Mouse (Mus musculus) heart, postnatal 0 days (tissue): ENCODE data around the gene Uroc1. TPM values are rescaled to one million over a fixed set of nuclear protein-coding genes. Genes with fewer than 3 reads are reported as not detected.

Experiments used
- ATAC-seq: fragments of 200-750 bp; cut with Nextera tagmentation; 2 replicates; pipeline ENCODE4 v1.8.0; 2017; ENCODE audit warnings: low read depth, moderate number of reproducible peaks, moderate library complexity; ENCODE audit not compliant: insufficient read depth
- DNase-seq: peaks from one replicate; pipeline ENCODE4 v3.0.0-alpha.2; 2016; ENCODE audit warnings: low spot score
- H3K27ac ChIP-seq: fragments of 300-500 bp; sonication (generic); 2 replicates; pipeline ENCODE4 v1.5.1; 2014; ENCODE audit warnings: low read depth, mild to moderate bottlenecking
- H3K27me3 ChIP-seq: fragments of 300-500 bp; sonication (generic); 2 replicates; pipeline ENCODE4 v1.6.1; 2014; ENCODE audit warnings: low read length, mixed read lengths; ENCODE audit not compliant: control insufficient read depth, insufficient read depth
- H3K36me3 ChIP-seq: fragments of 300-500 bp; sonication (generic); replicated peaks from 2 replicates; pipeline ENCODE4 v1.6.1; 2014; ENCODE audit warnings: low read length, mixed read lengths; ENCODE audit not compliant: control insufficient read depth, insufficient read depth
- H3K4me1 ChIP-seq: fragments of 300-500 bp; sonication (generic); 2 replicates; pipeline ENCODE4 v1.6.1; 2014; ENCODE audit warnings: antibody characterized with exemption; ENCODE audit not compliant: control insufficient read depth, insufficient read depth
- H3K4me2 ChIP-seq: fragments of 300-500 bp; sonication (generic); 2 replicates; pipeline ENCODE4 v1.6.1; 2014; ENCODE audit warnings: low read depth, mild to moderate bottlenecking, low read length, moderate library complexity
- H3K4me3 ChIP-seq: fragments of 300-500 bp; sonication (generic); 2 replicates; pipeline ENCODE4 v1.5.1; 2014; ENCODE audit warnings: low read depth, low read length
- H3K9ac ChIP-seq: fragments of 300-500 bp; sonication (generic); replicated peaks from 2 replicates; pipeline ENCODE4 v1.6.1; 2014; ENCODE audit warnings: low read depth, low read length, mixed read lengths
- H3K9me3 ChIP-seq: fragments of 300-500 bp; sonication (generic); replicated peaks from 2 replicates; pipeline ENCODE4 v1.6.1; 2016; ENCODE audit warnings: low read length; ENCODE audit not compliant: control insufficient read depth
- CTCF ChIP-seq: IDR thresholded peaks from 2 replicates; pipeline ENCODE4 v1.5.1; 2016; ENCODE audit warnings: antibody characterized with exemption, control low read depth, low read depth
- EP300 ChIP-seq: IDR thresholded peaks from 2 replicates; pipeline ENCODE4 v1.6.1; 2016; ENCODE audit warnings: antibody characterized with exemption, low read depth
- WGBS: fragments of 180-500 bp; shearing (Covaris S2); extraction: QIAGEN DNeasy Blood & Tissue Kit; methylation state at CpG from one replicate; pipeline ENCODE4 v1.1.7; 2014; 5-methylcytosine and 5-hydroxymethylcytosine counted together
- polyA plus RNA-seq: library from polyadenylated mRNA; unstranded; fragments of >200 nt; fragmentation: Nextera tagmentation; extraction: Ambion mirVana; gene quantifications from 2 replicates; pipeline ENCODE4 v1.2.1, GENCODE M21; 2015
- total RNA-seq: library from RNA; depleted of rRNA; stranded (reverse); fragments of >200 nt; gene quantifications from 2 replicates; pipeline ENCODE4 v1.2.3, GENCODE M21; 2014; ENCODE audit warnings: low replicate concordance

The Uroc1 gene
- total and polyA plus RNA-seq, 2 experiments from 2014 or later, result not detected

DNA sequence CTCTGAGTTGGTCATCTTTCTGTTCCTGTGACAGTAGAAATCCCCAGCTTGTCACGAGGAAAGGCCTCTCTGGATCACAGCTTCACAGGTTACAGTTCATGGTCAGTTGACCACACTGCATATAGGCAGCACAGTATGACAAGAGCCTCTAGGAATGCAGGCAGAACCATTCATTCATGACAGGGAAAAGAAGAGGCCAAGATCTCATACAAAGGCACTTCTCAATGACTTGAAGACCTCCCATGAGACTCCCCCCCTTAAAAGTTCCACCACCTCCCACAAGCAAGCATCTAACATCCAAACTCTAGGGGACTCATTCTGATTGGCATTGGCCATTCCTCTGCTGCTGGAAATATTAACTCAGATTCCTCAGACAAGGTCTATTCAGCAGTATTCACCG, 26.4 kb downstream of the Uroc1 start:
- no peaks in the 10 kb centered on the region for H3K27me3 ChIP-seq
- DNase-seq, result no peak
- ATAC-seq, result 0 out of 2 replicates have a peak, but pooled peaks have one; percentile 16
- H3K36me3 ChIP-seq, result no peaks in the 10 kb centered on the region
- no peak for TF ChIP-seq CTCF
- no peak for TF ChIP-seq EP300
- H3K4me2 ChIP-seq, result no peak overlapping the region
- 52% methylated on average over 2 of the region's 2 CpGs for WGBS
- no peak overlapping the region for H3K9ac ChIP-seq
- no peaks in the 10 kb centered on the region for H3K9me3 ChIP-seq
- peaks cover 10% of the 10 kb centered on the region for H3K4me1 ChIP-seq
- no peak overlapping the region for H3K4me3 ChIP-seq
- H3K27ac ChIP-seq, result peak overlapping the region; percentile 60; the same call in 1 of the 2 replicates

DNA sequence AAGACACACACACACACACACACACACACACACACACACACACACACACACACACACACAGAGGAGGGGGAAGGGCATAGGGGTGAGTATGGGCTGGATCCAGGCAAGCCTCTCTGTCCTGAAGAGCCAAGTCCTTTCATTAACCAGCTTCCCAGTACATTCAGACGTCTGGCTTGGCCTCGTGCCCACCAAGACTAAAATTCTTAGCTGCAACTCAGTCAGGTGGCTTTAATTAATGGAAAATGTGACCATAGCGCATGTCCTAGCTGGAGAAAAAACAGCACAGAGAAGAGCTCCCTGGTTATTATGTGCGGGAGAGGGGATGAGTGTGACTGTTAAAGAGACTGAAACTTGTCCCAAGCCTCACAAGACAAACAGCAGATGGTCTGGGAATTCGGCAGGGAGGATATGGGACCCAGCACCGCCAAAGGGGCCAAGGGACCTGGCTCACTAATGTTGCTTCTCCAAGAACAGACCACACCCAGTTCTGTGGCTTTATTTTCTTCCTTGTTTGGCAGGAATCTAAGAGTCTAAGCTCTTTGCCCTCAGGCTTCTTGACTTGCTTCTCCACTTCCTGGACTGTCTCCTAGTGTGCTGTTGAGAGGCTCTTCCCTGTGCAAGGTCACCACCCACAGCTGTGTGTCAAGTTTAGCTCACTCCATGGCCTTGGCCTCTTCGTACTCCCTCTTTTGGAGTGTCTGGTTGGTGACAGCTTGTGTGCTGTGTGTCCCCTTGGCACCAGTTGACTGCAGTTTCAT, 27.1 kb downstream of the Uroc1 start:
- peak; percentile 75 for ATAC-seq
- H3K36me3 ChIP-seq, result no peaks in the 10 kb centered on the region
- peak overlapping the region; percentile 60 for H3K27ac ChIP-seq
- no peak overlapping the region for H3K9ac ChIP-seq
- no peaks in the 10 kb centered on the region for H3K27me3 ChIP-seq
- no peaks in the 10 kb centered on the region for H3K9me3 ChIP-seq
- DNase-seq, result peak; percentile 70
- no peak for TF ChIP-seq CTCF
- no peak for TF ChIP-seq EP300
- peaks cover 10% of the 10 kb centered on the region for H3K4me1 ChIP-seq
- H3K4me2 ChIP-seq, result no peak overlapping the region
- no peak overlapping the region for H3K4me3 ChIP-seq
- WGBS, result 30% methylated on average over 7 of the region's 7 CpGs

DNA sequence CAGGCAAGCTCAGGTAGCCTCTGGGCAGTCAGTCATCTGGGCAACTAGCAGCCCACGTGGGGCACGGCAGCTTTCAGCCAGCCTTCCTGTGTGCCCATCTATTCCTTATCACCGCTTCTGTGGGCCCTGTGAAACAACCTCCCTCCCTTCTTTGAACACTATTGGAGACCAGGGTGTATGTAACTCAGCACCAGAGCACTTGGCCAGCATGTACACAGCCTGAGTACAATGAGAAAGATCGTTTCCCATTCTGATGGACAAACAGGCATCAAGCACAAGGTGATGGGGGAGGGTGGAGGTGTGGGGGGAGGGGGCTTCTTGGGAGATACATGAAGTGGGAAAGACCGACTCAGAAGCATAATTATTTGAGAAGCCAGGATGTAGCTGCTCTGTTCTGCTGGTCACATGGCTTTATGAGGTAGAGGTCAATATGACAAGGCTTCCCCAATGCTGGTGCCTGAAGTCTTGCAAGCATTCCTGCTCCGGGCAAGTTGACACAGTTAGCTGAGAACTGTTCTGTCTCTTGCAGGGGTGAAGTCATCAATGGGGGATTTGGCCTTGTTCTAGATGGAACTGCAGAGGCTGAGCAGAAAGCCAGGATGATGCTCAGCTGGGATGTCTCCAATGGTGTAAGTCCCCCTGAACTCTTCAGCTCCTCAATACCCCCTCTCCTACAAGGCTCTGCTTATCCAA, 28.0 kb downstream of the Uroc1 start:
- WGBS, result 79% methylated on average over 6 of the region's 6 CpGs
- Histone ChIP-seq H3K4me1 (peaks cover 10% of the 10 kb centered on the region), H3K4me2 (no peak overlapping the region), H3K9ac (no peak overlapping the region), H3K27me3 (no peaks in the 10 kb centered on the region), H3K4me3 (no peak overlapping the region), H3K36me3 (no peaks in the 10 kb centered on the region), H3K27ac (no peak overlapping the region), H3K9me3 (no peaks in the 10 kb centered on the region)
- no peak for DNase-seq
- ATAC-seq, result no peak
- no peak for TF ChIP-seq EP300

DNA sequence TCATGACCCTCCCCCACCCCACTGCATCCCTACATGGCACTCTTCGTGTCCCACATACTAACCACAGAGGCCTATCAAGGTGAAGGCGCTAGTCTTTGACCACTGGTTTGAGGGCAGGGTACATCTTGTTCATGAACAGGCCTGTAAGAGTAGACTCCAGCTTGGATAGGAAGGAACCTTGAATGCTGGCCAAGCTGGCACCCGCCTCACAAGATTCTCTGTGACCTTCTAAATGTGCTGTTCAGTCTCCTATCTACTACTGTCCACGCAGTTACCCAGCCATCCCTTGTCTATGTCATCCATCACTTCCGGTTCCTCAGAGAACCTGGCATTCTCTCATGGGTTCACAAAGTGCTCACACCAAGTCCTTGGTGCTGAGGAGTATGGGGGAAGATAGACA, 30.2 kb downstream of the Uroc1 start:
- DNase-seq, result no peak
- no peaks in the 10 kb centered on the region for H3K36me3 ChIP-seq
- no peaks in the 10 kb centered on the region for H3K27me3 ChIP-seq
- no peak overlapping the region for H3K27ac ChIP-seq
- WGBS, result 66% methylated on average over 5 of the region's 5 CpGs
- ATAC-seq, result no peak
- H3K4me1 ChIP-seq, result peaks cover 10% of the 10 kb centered on the region
- no peak overlapping the region for H3K4me2 ChIP-seq
- H3K9ac ChIP-seq, result no peak overlapping the region
- TF ChIP-seq EP300, result no peak
- no peak for TF ChIP-seq CTCF
- H3K9me3 ChIP-seq, result no peaks in the 10 kb centered on the region
- no peak overlapping the region for H3K4me3 ChIP-seq

DNA sequence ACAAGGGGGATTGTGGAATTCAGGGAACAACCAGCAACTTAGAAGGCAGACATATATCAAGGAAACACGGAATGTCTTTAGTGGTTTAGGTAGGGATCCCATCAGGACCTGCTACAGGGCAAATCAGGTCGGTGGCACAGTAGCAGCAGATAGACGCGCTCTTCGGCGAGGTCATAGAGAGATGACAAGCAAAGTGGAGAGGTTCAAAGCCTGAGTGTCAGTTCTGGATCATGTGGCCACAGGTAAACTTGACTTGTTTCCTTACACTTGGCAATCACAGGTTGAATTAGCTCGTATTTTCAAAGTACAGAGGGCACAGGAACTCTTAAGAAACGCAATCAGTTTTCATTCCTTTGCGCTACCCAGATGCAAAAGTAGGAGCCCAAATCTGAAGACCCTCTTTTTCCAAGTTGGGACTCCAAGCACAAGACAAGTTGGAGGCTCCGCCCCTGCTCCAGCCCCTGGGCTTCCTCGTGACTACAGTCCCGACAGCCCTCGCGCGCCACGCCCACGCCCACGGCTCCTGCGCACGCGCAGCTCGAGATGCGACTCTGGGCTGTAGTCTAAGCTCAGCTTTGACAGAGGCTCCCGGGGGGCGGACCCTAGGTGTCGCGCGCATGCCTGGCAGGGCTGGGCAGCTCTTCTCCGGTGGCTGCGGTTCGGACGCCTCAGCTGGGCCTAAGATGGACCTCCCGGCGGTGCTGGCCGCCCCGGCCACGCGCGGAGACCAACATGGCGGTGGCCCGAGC, 36.1 kb downstream of the Uroc1 start, which contains the start of gene Zxdc:
Zxdc (plus strand) TSS at position 517 of the 749 bp plus-strand sequence.
- peak; percentile 98 for ATAC-seq
- TF ChIP-seq CTCF (no peak), EP300 (no peak)
- peak; percentile 94 for DNase-seq
- Histone ChIP-seq H3K36me3 (peaks cover 19% of the 10 kb centered on the region), H3K4me2 (peak within 1 kb of the TSS; percentile 100), H3K9me3 (no peaks in the 10 kb centered on the region), H3K27ac (peak within 1 kb of the TSS; percentile 79), H3K4me3 (peak within 1 kb of the TSS; percentile 93), H3K9ac (peak within 1 kb of the TSS; percentile 80), H3K27me3 (no peaks in the 10 kb centered on the region), H3K4me1 (peaks cover 21% of the 10 kb centered on the region)
- 6% methylated on average over 41 of the region's 41 CpGs for WGBS
